Mouse (Mus musculus): ENCODE measurements at regions not wholly inside any gene's neighbourhood (a gene's known extent, or its start where the extent isn't known, plus 50 kb on each side); places are given as distances from the start of the nearest gene placed in this dataset.
"Not testable (repeated sequence)": the region's sequence is repeated elsewhere in the genome, so short reads cannot be mapped to it uniquely, and the experiment has no call there.

DNA sequence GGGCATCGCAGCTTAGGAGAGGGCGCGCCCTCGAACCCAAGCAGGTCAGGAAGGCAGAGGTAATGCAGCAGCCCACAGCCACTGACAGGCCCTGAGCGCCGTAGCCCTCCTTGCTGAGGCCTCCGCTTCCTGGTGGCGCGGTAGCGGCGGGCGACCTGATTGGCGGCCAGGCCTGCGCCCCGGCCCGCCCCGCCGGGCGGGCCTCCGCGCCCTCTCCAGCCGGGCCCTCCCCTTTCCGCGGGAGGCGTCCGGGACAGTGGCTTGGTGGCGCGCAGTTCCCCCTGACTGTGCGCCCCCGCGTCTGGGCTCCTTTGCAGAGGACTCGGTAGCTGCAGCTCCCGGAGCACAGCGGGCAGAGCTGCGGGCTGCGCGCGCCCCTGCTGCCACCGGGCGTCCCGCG is 242.1 kb downstream of the Gm21863 start:
- peak; percentile 4 to 12 for DNase-seq
- intact Hi-C loops (cut with DNase I): not testable (repeated sequence)

GRCm38 (mm10) chr12:20196905-20197304 is 242.6 kb downstream of the Gm21863 start:
- peak; percentile 1 to 3 for DNase-seq
- intact Hi-C loops (cut with DNase I): not testable (repeated sequence)

- DNase-seq; intact Hi-C loops (cut with DNase I): not testable (repeated sequence)
These were observed 269.6 kb downstream of the Gm21863 start for GRCm38 (mm10) chr12:20223921-20224320.

GRCm38 (mm10) chr12:20226831-20227230 is 272.5 kb downstream of the Gm21863 start:
- intact Hi-C loops (cut with DNase I); DNase-seq: not testable (repeated sequence)

DNA sequence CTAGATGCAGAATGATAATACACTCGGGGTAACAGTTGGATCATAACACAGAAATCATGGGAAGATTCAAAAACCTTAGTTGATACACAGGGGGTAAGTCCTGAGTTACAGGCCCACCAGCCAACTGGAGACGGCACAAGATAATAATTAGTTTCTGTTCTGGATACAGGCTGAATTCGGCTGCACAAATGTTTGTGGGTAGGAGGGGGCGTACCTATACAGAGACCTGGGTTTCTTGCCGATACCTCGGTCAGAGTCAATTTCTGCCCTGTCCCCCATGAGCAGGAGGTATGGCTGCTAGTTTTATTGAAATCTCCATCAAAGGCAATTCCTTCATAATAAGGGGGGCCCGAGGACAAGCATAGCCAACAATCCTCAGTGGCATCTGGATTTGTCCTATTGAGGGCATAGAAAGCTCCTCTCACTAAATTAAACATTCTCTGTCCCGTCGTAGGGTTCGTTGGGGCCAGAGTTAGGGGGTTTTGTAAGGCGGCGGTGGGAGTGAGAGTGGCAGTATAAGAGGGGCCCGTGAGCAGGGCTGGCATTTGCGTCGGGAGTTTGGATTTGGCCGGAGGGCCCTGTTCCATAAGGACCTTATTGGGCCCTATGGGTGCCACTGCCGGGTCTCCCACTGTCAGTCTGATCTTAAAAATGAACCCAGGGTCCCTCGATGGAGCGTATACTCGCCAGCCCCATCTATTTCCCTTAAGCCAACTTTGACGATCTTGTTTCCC is 273.3 kb downstream of the Gm21863 start:
- DNase-seq; intact Hi-C loops (cut with DNase I): not testable (repeated sequence)

DNA sequence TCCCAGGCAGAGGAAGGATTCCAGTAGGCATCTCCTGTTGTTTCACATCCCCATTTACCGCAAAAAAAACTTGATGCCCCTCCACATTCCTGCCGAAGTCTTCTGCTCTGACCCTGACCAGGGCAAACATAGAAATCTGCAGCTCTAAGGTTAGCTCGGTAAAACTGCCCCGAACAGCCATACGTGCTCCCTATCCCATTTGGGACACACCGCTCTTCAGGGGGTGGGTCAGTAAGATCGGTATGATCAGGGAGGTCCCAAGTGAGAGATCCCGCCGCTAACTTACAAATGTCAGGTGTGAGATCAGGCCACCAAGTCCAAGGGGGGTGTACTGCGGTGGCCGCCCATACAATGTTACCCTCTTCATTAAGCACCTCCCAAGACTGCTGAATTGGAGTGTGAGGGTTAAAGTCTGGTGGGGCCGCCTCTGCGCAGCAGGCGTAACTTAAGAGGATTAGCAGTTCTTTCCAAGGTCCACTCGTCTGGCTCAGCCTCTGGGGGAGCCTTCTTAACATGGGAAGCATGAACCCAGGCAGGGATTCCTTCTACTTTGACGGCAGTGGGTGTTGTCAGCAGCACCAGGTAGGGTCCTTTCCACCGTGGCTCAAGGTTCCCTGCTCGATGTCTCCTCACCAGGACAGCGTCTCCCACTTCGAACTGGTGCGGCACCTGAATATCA is 274.2 kb downstream of the Gm21863 start:
- intact Hi-C loops (cut with DNase I); DNase-seq: not testable (repeated sequence)

DNA sequence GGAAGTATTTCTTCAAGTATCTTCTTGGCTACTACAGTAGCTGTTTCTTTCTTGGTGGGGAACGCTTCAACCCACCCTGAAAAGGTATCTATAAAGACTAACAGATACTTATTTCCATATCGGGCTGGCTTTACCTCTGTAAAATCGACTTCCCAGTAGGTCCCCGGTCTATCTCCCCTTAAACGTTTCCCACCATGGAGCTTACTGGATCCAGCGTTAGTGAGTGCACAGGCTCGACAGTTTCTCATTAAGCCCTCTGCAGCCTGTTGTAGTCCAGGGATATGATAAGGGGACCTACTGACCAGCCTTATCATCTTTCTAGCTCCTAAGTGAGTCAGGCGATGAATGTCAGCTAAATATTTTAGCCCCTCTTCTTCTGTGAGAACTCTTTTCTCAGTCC is 275.1 kb downstream of the Gm21863 start:
- DNase-seq; intact Hi-C loops (cut with DNase I): not testable (repeated sequence)

GRCm38 (mm10) chr12:20230141-20230892 is 276.0 kb downstream of the Gm21863 start:
- peak in 1 of 2 experiments; percentile 5 for DNase-seq

GRCm38 (mm10) chr12:20230893-20231235 is 276.6 kb downstream of the Gm21863 start:
- intact Hi-C loops (cut with DNase I): no loop called here
- no peak for DNase-seq

More at GRCm38 (mm10) chr12:20230141-20230892, 276.0 kb downstream of the Gm21863 start:
- intact Hi-C loops (cut with DNase I): no loop called here

GRCm38 (mm10) chr12:20231528-20231927 is 277.2 kb downstream of the Gm21863 start:
- intact Hi-C loops (cut with DNase I): no loop called here
- no peak for DNase-seq

DNA sequence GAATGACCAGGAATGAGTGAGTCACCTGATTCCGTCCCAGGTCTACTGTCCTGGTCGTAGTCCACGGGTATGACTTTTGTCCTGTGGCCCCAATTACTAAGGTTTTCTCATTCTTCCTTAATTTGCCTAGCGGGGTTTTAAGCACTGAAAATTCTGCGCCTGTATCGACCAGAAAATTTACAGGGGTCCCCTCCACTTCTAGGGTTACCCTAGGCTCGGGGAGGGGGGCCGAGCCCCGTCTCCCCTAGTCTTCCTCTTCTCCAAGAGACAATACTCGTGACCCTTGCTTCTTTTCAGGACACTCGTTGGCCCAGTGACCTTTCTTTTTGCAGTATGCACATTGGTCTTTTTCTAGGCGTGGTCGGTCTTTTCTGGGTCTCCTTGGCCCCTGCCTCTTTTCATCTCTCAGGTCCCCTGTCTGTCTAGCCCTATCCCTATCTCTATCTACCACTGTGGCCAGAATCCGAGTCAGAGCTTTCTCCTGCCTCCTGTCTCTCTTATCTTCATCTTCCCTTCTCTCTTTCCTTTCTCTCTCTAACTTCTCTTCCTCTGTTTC is 277.8 kb downstream of the Gm21863 start:
- intact Hi-C loops (cut with DNase I): no loop called here
- no peak for DNase-seq

GRCm38 (mm10) chr12:20232746-20233453 is 278.6 kb downstream of the Gm21863 start:
- DNase-seq: no peak
- intact Hi-C loops (cut with DNase I): no loop called here

GRCm38 (mm10) chr12:20233454-20233831 is 279.1 kb downstream of the Gm21863 start:
- no peak for DNase-seq
- intact Hi-C loops (cut with DNase I): no loop called here

- no peak for DNase-seq
- intact Hi-C loops (cut with DNase I): no loop called here
These were observed 279.6 kb downstream of the Gm21863 start for GRCm38 (mm10) chr12:20233871-20234307.

Measured in heart, postnatal 36 days (tissue).